ENCODE assay signal across 13 mouse cellular contexts in the genomic region with DNA sequence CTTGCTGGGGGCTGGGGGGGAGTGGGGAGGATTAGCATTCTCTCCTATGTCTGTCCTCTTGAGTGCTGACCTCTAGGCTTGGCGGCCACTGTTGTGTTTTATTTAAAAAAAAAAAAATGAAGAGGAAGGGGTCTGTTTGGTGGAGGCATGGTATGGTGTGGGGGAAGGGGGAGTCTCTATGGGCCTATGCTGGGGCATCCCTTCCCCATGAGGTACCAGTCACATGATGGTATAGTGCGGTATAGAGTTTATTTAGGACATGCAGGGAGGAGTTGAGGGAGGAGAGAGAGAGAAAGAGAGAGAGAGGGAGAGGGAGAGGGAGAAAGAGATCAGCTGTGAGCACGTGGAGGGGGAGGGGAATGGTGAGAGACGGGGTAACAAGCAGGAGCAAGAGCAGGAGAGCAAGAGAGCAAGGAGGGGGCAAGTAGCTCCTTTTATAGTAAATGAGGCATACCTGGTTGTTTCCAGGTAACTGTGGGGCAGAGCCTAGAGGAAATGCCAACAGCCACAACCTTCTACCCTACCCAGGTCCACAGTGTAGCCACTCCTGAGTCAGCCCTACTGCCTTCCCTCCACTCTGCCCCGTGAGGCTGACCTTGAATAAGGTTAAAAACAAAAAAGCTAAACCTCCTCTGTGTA. TPM values are rescaled to one million over a fixed set of nuclear protein-coding genes. Genes with fewer than 3 reads are reported as not detected.
A peak's percentile ranks its signal among the peaks of the same experiment; 100 is the strongest.
DNase-seq lines count a peak whose midpoint lies in the region; ATAC-seq and TF ChIP-seq lines count a peak whose summit lies in the region.
"Had no signal": no experiment of that assay in that cellular context is flagged by ENCODE, and none has a peak within 500 bp of the region (broad histone marks: within the 10 kb centered on the region; RNA-seq: fewer than 3 reads in every experiment).

No protein-coding gene starts in this region.

- peak overlapping the region; percentile 58 for H3K27ac ChIP-seq in spleen, adult 2 months (ENCODE audit: insufficient read depth, low read length)
- H3K27ac ChIP-seq in kidney, embryonic 14.5 days (ENCODE audit: low read depth, low read length), result peak overlapping the region; percentile 42; the same call in 1 of the 2 replicates
- peak overlapping the region; percentile 55 for H3K27ac ChIP-seq in lung, embryonic 14.5 days (ENCODE audit: low read depth)
- H3K27ac ChIP-seq in stomach, postnatal 0 days (replicated peaks), result peak overlapping the region; percentile 92
- H3K27ac ChIP-seq: embryonic facial prominence, embryonic 12.5 days; heart, embryonic 13.5 days; midbrain, embryonic 15.5 days had no signal

- intact Hi-C loops in left cerebral cortex, postnatal 10 days (cut with DNase I), result loop anchor here (10.0 kb wide), 1 partner anchor 447 kb away; no protein-coding TSS in a partner anchor
- intact Hi-C loops in heart, postnatal 36 days (cut with DNase I), result no loop called here

- no peaks in the 10 kb centered on the region for H3K27me3 ChIP-seq in spleen, adult 2 months (ENCODE audit: control insufficient read depth, insufficient read depth, low read length)
- H3K27me3 ChIP-seq in kidney, embryonic 14.5 days (ENCODE audit: control insufficient read depth, insufficient read depth, low read length), result no peaks in the 10 kb centered on the region
- H3K27me3 ChIP-seq in lung, embryonic 14.5 days (ENCODE audit: insufficient read depth, low read length), result no peaks in the 10 kb centered on the region
- H3K27me3 ChIP-seq in stomach, postnatal 0 days (ENCODE audit: control insufficient read depth, insufficient read depth, low read length), result no peaks in the 10 kb centered on the region
- H3K27me3 ChIP-seq: embryonic facial prominence, embryonic 12.5 days; heart, embryonic 13.5 days; midbrain, embryonic 15.5 days had no signal

- H3K9ac ChIP-seq in kidney, embryonic 14.5 days (ENCODE audit: low read depth, low read length), result no peak overlapping the region
- no peak overlapping the region for H3K9ac ChIP-seq in lung, embryonic 14.5 days
- no peak overlapping the region for H3K9ac ChIP-seq in stomach, postnatal 0 days (ENCODE audit: low read length)
- H3K9ac ChIP-seq: embryonic facial prominence, embryonic 12.5 days; heart, embryonic 13.5 days; midbrain, embryonic 15.5 days had no signal

- 36% methylated on average over 5 of the region's 5 CpGs for WGBS in spleen, adult 2 months
- 47% methylated on average over 5 of the region's 5 CpGs for WGBS in kidney, embryonic 14.5 days
- 31% methylated on average over 5 of the region's 5 CpGs for WGBS in lung, embryonic 14.5 days
- WGBS in stomach, postnatal 0 days, result 39% methylated on average over 5 of the region's 5 CpGs

- H3K4me1 ChIP-seq in spleen, adult 2 months (ENCODE audit: control insufficient read depth, insufficient read depth, insufficient read length), result peaks cover 14% of the 10 kb centered on the region
- peaks cover 11% of the 10 kb centered on the region for H3K4me1 ChIP-seq in kidney, embryonic 14.5 days (ENCODE audit: control insufficient read depth, insufficient read depth, low read length)
- peaks cover 15% of the 10 kb centered on the region; the same call in 1 of the 2 replicates for H3K4me1 ChIP-seq in lung, embryonic 14.5 days (ENCODE audit: insufficient read depth)
- 0 out of 2 replicates have a peak, but pooled peaks cover 2% of the 10 kb centered on the region for H3K4me1 ChIP-seq in stomach, postnatal 0 days (replicated peaks; ENCODE audit: control insufficient read depth, insufficient read depth)
- H3K4me1 ChIP-seq: embryonic facial prominence, embryonic 12.5 days; heart, embryonic 13.5 days; midbrain, embryonic 15.5 days had no signal

- no peaks in the 10 kb centered on the region for H3K9me3 ChIP-seq in kidney, embryonic 14.5 days (ENCODE audit: control insufficient read depth, low read length)
- no peaks in the 10 kb centered on the region for H3K9me3 ChIP-seq in lung, embryonic 14.5 days (ENCODE audit: low read depth, low read length)
- H3K9me3 ChIP-seq in stomach, postnatal 0 days (ENCODE audit: control insufficient read depth, low read length), result no peaks in the 10 kb centered on the region
- H3K9me3 ChIP-seq: embryonic facial prominence, embryonic 12.5 days; heart, embryonic 13.5 days; midbrain, embryonic 15.5 days had no signal

- no peak for DNase-seq in spleen, adult 2 months (ENCODE audit: low read depth in 1 of 2, low spot score in 2 of 2)
- DNase-seq in spleen, postnatal 10 days (ENCODE audit: low spot score in 2 of 2), result no peak
- DNase-seq in lung, embryonic 14.5 days, result no peak
- DNase-seq in stomach, postnatal 0 days (ENCODE audit: low spot score), result peak; percentile 51
- no peak for DNase-seq in left cerebral cortex, postnatal 10 days (ENCODE audit: extremely low spot score in 1 of 2, low spot score in 2 of 2)
- DNase-seq in heart, postnatal 36 days, result no peak
- DNase-seq in right cerebral cortex, postnatal 4 days, result no peak
- DNase-seq: adrenal gland, postnatal 25 days; cerebellum, adult 8-10 months had no signal

- TF ChIP-seq POLR2A in spleen, adult 2 months (IDR thresholded peaks at IDR 0.05; ENCODE audit: low read depth, low read length), result no peak

- no peak for TF ChIP-seq EP300 in stomach, postnatal 0 days (optimal IDR thresholded peaks at IDR 0.05)

- ATAC-seq in kidney, embryonic 14.5 days (ENCODE audit: low FRiP score, low TSS enrichment), result no peak
- peak; percentile 50; the same call in 1 of the 2 replicates for ATAC-seq in lung, embryonic 14.5 days (ENCODE audit: insufficient read depth)
- peak; percentile 84 for ATAC-seq in stomach, postnatal 0 days (ENCODE audit: low FRiP score, low TSS enrichment)
- ATAC-seq: midbrain, embryonic 15.5 days had no signal

- H3K36me3 ChIP-seq in spleen, adult 2 months (ENCODE audit: control insufficient read depth, insufficient read depth, low read length), result no peaks in the 10 kb centered on the region
- H3K36me3 ChIP-seq in kidney, embryonic 14.5 days (ENCODE audit: control insufficient read depth, insufficient read depth, low read length), result no peaks in the 10 kb centered on the region
- H3K36me3 ChIP-seq in lung, embryonic 14.5 days (ENCODE audit: insufficient read depth), result no peaks in the 10 kb centered on the region
- H3K36me3 ChIP-seq in stomach, postnatal 0 days (ENCODE audit: control insufficient read depth, insufficient read depth, low read length), result no peaks in the 10 kb centered on the region
- H3K36me3 ChIP-seq: embryonic facial prominence, embryonic 12.5 days; heart, embryonic 13.5 days; midbrain, embryonic 15.5 days had no signal

- H3K4me2 ChIP-seq in kidney, embryonic 14.5 days (replicated peaks; ENCODE audit: low read depth, low read length), result no peak overlapping the region
- H3K4me2 ChIP-seq in lung, embryonic 14.5 days, result peak overlapping the region; percentile 35; the same call in 1 of the 2 replicates
- H3K4me2 ChIP-seq in stomach, postnatal 0 days (replicated peaks; ENCODE audit: low read depth), result peak overlapping the region; percentile 27; the same call in 1 of the 2 replicates
- H3K4me2 ChIP-seq: embryonic facial prominence, embryonic 12.5 days; heart, embryonic 13.5 days; midbrain, embryonic 15.5 days had no signal

- H3K4me3 ChIP-seq in spleen, adult 2 months (ENCODE audit: extremely low read depth, insufficient read depth, insufficient read length), result no peak overlapping the region
- H3K4me3 ChIP-seq in kidney, embryonic 14.5 days (ENCODE audit: low read length), result no peak overlapping the region
- H3K4me3 ChIP-seq in lung, embryonic 14.5 days (ENCODE audit: low read depth, low read length), result no peak overlapping the region
- H3K4me3 ChIP-seq in stomach, postnatal 0 days (ENCODE audit: low read depth, low read length), result no peak overlapping the region
- H3K4me3 ChIP-seq: embryonic facial prominence, embryonic 12.5 days; heart, embryonic 13.5 days; midbrain, embryonic 15.5 days had no signal

- TF ChIP-seq CTCF in spleen, adult 2 months (IDR thresholded peaks at IDR 0.05; ENCODE audit: extremely low read depth, insufficient read depth, insufficient read length, insufficient replicate concordance), result no peak
- no peak for TF ChIP-seq CTCF in lung, embryonic 14.5 days (IDR thresholded peaks at IDR 0.05; ENCODE audit: low read depth)
- TF ChIP-seq CTCF in stomach, postnatal 0 days (IDR thresholded peaks at IDR 0.05; ENCODE audit: low read depth), result no peak

RNA-seq across cellular contexts. Expression of a gene that starts 15.4 kb away (rescaled TPM):
- polyA plus RNA-seq in spleen, adult 2 months (2012; rRNA removed), result 1.3 and 1.4 TPM in 2 replicates
- 31.2 and 33.2 TPM in 2 replicates for polyA plus RNA-seq in kidney, embryonic 14.5 days (2014; fragmentation: Nextera tagmentation; extraction: Ambion mirVana)
- polyA plus RNA-seq in lung, embryonic 14.5 days (2014; fragmentation: Nextera tagmentation; extraction: Ambion mirVana), result 15.9 and 16.7 TPM in 2 replicates
- 53.8 and 56.2 TPM in 2 replicates for polyA plus RNA-seq in stomach, postnatal 0 days (2015; fragmentation: Nextera tagmentation; extraction: Ambion mirVana)
- total RNA-seq in left cerebral cortex, postnatal 10 days (2021), result 1 to 10 TPM; 5.9 to 6.8 TPM
- 1 to 10 TPM; 2.1 to 2.7 TPM for total RNA-seq in heart, postnatal 36 days (2021)

Comparison
In these comparisons a context has a peak if more than half of its experiments do, and no peak if none do; other contexts are left out.
1. H3K27ac ChIP-seq: peak in every context shown above with its lines; median percentile 92 in stomach, postnatal 0 days; 58 in spleen, adult 2 months; 55 in lung, embryonic 14.5 days; 42 in kidney, embryonic 14.5 days.